Mouse (Mus musculus): ENCODE results near the gene Thbs3.

DNA sequence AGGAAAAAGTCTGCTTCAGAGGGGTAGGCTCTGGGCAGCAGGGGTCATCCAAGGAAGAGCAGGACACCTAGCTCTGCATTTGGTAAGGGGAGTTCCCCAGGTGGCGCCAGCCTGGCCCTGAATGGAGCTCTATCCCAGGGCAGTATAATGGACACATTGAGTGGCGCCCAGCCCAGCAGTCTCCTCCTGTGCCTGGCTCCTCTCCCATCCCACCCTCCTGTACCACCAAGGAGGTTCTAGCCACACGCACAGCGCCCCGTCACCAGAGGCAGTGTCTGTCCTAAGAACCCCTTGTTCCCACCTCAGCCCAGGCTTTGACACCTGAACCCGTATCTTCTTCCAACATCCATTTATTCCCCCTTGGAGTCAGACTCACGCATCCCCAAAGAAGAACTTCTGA, 5.2 kb upstream of the Thbs3 start:
- TF ChIP-seq POLR2A (IDR thresholded peaks at IDR 0.05; ENCODE audit: borderline replicate concordance, insufficient read depth, low read length) (no peak), CTCF (IDR thresholded peaks at IDR 0.05; ENCODE audit: borderline replicate concordance, insufficient read depth, low read depth, low read length) (no peak)
